Mouse (Mus musculus) stomach, embryonic 14.5 days (tissue): ENCODE results near the gene Cstb. TPM values are rescaled to one million over a fixed set of nuclear protein-coding genes. Genes with fewer than 3 reads are reported as not detected.

Experiments
- ATAC-seq: fragments of 200-750 bp; cut with Nextera tagmentation; 2 replicates; pipeline ENCODE4 v1.8.0; 2017; ENCODE audit warnings: low read depth, moderate TSS enrichment; ENCODE audit not compliant: insufficient number of reproducible peaks, insufficient read depth, low FRiP score
- H3K27ac ChIP-seq: fragments of 300-500 bp; sonication (generic); 2 replicates; pipeline ENCODE4 v1.5.1; 2014; ENCODE audit warnings: mild to moderate bottlenecking, low read length, moderate library complexity, mixed read lengths
- H3K27me3 ChIP-seq: fragments of 300-500 bp; sonication (generic); 2 replicates; pipeline ENCODE4 v1.6.1; 2014; ENCODE audit warnings: low read length, control low read depth, mixed read lengths; ENCODE audit not compliant: control insufficient read depth, insufficient read depth
- H3K36me3 ChIP-seq: fragments of 300-500 bp; sonication (generic); 2 replicates; pipeline ENCODE4 v1.6.1; 2014; ENCODE audit warnings: mild to moderate bottlenecking, control low read depth, low read length, moderate library complexity, mixed read lengths; ENCODE audit not compliant: control insufficient read depth, insufficient read depth
- H3K4me1 ChIP-seq: fragments of 300-500 bp; sonication (generic); 2 replicates; pipeline ENCODE4 v1.6.1; 2014; ENCODE audit warnings: low read length, control low read depth, mixed read lengths; ENCODE audit not compliant: control insufficient read depth, insufficient read depth
- H3K4me2 ChIP-seq: fragments of 300-500 bp; sonication (generic); replicated peaks from 2 replicates; pipeline ENCODE4 v1.6.1; 2014; ENCODE audit warnings: low read depth, low read length, control low read depth
- H3K4me3 ChIP-seq: fragments of 300-500 bp; sonication (generic); 2 replicates; pipeline ENCODE4 v1.5.1; 2014; ENCODE audit warnings: low read depth, low read length, control low read depth
- H3K9ac ChIP-seq: fragments of 300-500 bp; sonication (generic); replicated peaks from 2 replicates; pipeline ENCODE4 v1.6.1; 2014; ENCODE audit warnings: low read depth, mild to moderate bottlenecking, control low read depth, low read length, moderate library complexity, mixed read lengths
- H3K9me3 ChIP-seq: fragments of 300-500 bp; sonication (generic); 2 replicates; pipeline ENCODE4 v1.6.1; 2016; ENCODE audit warnings: low read depth, low read length, control low read depth; ENCODE audit not compliant: control insufficient read depth
- WGBS: fragments of 180-500 bp; shearing (Covaris S2); extraction: QIAGEN DNeasy Blood & Tissue Kit; methylation state at CpG from one replicate; pipeline ENCODE4 v1.1.7; 2014; 5-methylcytosine and 5-hydroxymethylcytosine counted together
- polyA plus RNA-seq: library from polyadenylated mRNA; unstranded; fragments of >200 nt; fragmentation: Nextera tagmentation; extraction: Ambion mirVana; gene quantifications from 2 replicates; pipeline ENCODE4 v1.2.1, GENCODE M21; 2014

Gene Cstb
- polyA plus RNA-seq, 1 experiment from 2014 or later, result 443 TPM

DNA sequence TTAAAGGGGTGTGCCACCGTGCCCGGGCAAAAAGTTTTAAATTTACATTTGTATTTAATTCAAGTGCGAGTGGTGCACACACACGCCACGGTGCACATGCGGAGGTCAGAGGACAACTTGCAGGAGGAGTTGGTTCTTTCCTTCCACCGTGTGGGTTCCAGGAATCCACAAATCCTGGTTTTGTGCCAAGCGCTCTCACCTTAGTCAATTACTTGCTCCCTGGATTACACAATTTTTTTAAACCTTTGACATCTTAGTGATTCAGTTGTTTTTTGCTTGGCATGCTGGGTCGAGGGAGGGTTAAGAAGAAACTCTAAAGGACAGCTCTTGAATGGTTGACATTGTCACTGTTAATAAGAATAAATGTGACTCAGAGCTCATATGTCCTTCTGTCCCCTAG lies 41.2 kb downstream of the Cstb start:
- no peaks in the 10 kb centered on the region for H3K27me3 ChIP-seq
- H3K36me3 ChIP-seq, result no peaks in the 10 kb centered on the region
- no peak overlapping the region for H3K4me3 ChIP-seq
- 80% methylated on average over 9 of the region's 9 CpGs for WGBS
- H3K9me3 ChIP-seq, result no peaks in the 10 kb centered on the region
- no peak overlapping the region for H3K27ac ChIP-seq
- H3K4me2 ChIP-seq, result no peak overlapping the region
- H3K9ac ChIP-seq, result no peak overlapping the region
- no peak for ATAC-seq
- 0 out of 2 replicates have a peak, but pooled peaks cover 6% of the 10 kb centered on the region for H3K4me1 ChIP-seq

GRCm38 (mm10) chr10:78467761-78468310 lies 42.4 kb downstream of the Cstb start:
- Histone ChIP-seq H3K9me3 (no peaks in the 10 kb centered on the region), H3K27ac (no peak overlapping the region), H3K36me3 (no peaks in the 10 kb centered on the region), H3K4me1 (0 out of 2 replicates have a peak, but pooled peaks cover 6% of the 10 kb centered on the region), H3K27me3 (no peaks in the 10 kb centered on the region), H3K4me2 (no peak overlapping the region), H3K4me3 (no peak overlapping the region), H3K9ac (no peak overlapping the region)
- 39% methylated on average over 2 of the region's 2 CpGs for WGBS
- no peak for ATAC-seq

DNA sequence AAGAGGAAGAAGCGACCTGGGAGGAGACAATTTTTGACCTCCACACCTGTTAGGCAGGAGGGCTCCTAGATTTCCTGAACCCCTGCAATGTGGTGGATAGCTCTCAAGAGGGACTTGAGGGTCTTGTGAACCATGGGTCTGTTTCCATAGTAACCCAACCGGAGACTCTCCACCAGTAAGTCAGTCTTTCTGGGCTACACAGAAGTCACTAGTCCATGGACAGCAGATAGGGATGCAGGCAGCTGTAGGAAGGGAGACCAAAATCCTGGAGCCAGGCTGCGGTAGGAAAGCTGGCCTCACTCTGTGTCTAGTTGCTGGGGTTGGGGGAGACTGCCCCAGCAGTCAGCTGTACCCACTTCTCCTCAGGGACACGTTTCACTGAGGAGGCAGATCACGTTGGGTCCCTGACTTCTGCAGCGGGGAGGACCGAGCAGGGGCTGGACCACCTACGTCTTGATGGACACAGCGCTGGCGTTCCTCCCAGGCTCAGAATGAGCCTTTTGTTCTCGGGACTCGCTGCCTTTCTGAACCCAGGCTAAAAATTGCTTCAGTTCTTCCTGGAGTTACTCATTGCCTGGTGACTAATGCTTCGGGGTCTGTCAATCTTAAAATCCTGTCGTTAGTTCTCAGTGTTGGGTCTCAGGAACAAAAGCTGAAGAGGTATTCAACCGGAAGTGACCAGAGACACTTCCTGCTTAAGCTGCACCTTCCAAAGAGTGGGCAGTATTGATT lies 45.3 kb downstream of the Cstb start:
- Histone ChIP-seq H3K27ac (no peak overlapping the region), H3K4me1 (no peaks in the 10 kb centered on the region), H3K4me3 (no peak overlapping the region), H3K4me2 (no peak overlapping the region), H3K36me3 (no peaks in the 10 kb centered on the region), H3K9me3 (no peaks in the 10 kb centered on the region), H3K9ac (no peak overlapping the region), H3K27me3 (no peaks in the 10 kb centered on the region)
- 47% methylated on average over 15 of the region's 15 CpGs for WGBS
- ATAC-seq, result peak; percentile 35; the same call in 1 of the 2 replicates

- Histone ChIP-seq H3K4me3 (no peak overlapping the region), H3K27ac (no peak overlapping the region), H3K9me3 (no peaks in the 10 kb centered on the region), H3K27me3 (no peaks in the 10 kb centered on the region), H3K9ac (no peak overlapping the region), H3K36me3 (no peaks in the 10 kb centered on the region), H3K4me1 (no peaks in the 10 kb centered on the region), H3K4me2 (no peak overlapping the region)
- 86% methylated on average over 3 of the region's 3 CpGs for WGBS
- ATAC-seq, result no peak
Measured at GRCm38 (mm10) chr10:78472046-78472445, 46.6 kb downstream of the Cstb start.

GRCm38 (mm10) chr10:78473434-78473833 lies 48.0 kb downstream of the Cstb start:
- Histone ChIP-seq H3K27ac (no peak overlapping the region), H3K27me3 (no peaks in the 10 kb centered on the region), H3K9ac (no peak overlapping the region), H3K9me3 (no peaks in the 10 kb centered on the region), H3K4me3 (no peak overlapping the region), H3K4me2 (no peak overlapping the region), H3K4me1 (no peaks in the 10 kb centered on the region), H3K36me3 (no peaks in the 10 kb centered on the region)
- no peak for ATAC-seq
- 60% methylated on average over 5 of the region's 5 CpGs for WGBS

DNA sequence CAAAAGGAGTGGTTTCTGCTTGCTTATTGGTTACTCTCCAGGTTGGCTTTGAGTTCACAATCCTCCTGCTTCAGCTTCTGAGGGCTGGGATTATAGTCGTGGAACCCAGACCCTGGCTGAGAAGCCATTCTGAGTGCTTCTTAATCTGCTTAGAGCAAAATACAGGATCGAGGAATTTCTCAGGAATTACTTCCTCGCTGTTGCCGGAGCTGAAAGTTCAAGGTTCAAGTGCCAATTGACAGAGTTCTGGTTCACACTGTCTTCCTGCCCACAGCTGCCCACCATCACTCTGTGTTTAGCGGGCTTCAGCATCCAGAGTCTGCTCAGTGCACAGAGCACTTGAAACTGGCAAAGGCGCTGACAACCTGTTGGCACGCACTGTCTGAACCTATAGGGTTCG lies 49.3 kb downstream of the Cstb start:
- Histone ChIP-seq H3K36me3 (no peaks in the 10 kb centered on the region), H3K9me3 (no peaks in the 10 kb centered on the region), H3K4me1 (no peaks in the 10 kb centered on the region), H3K4me2 (no peak overlapping the region), H3K27me3 (no peaks in the 10 kb centered on the region), H3K9ac (no peak overlapping the region), H3K4me3 (no peak overlapping the region), H3K27ac (no peak overlapping the region)
- WGBS, result 63% methylated on average over 8 of the region's 8 CpGs
- no peak for ATAC-seq

DNA sequence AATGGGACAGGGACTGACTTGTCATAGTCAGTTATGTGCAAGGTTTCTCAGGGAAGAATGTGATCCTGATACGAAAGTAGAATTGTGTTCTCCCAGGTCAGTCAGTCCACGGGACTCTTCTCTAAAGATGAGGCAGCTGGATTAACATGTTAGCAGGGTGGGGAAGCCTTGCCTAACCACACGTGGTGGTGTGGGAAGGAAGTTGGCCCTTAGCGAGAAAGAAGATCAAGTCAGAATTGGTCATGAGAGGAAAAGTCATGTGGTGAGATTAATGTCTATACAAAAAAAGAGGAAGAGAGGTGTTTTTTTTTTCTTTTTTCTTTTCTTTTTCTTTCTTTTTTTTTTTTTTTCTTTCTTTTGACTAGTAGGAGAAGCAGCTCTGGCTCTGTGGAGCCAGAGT lies 51.4 kb downstream of the Cstb start:
- Histone ChIP-seq H3K9ac (no peak overlapping the region), H3K9me3 (no peaks in the 10 kb centered on the region), H3K36me3 (no peaks in the 10 kb centered on the region), H3K4me3 (no peak overlapping the region), H3K4me2 (no peak overlapping the region), H3K27ac (no peak overlapping the region), H3K27me3 (no peaks in the 10 kb centered on the region), H3K4me1 (no peaks in the 10 kb centered on the region)
- no peak for ATAC-seq
- 65% methylated on average over 4 of the region's 4 CpGs for WGBS
